Mouse (Mus musculus) embryonic facial prominence, embryonic 12.5 days (tissue): ENCODE measurements around the gene Rem1. TPM values are rescaled to one million over a fixed set of nuclear protein-coding genes. Genes with fewer than 3 reads are reported as not detected.

ENCODE experiments used
- ATAC-seq: fragments of 200-750 bp; cut with Nextera tagmentation; 2 replicates; pipeline ENCODE4 v1.8.0; 2017; ENCODE audit not compliant: insufficient number of reproducible peaks, insufficient read depth, low FRiP score, low TSS enrichment
- H3K27ac ChIP-seq: fragments of 300-500 bp; sonication (generic); 2 replicates; pipeline ENCODE4 v1.5.1; 2016; ENCODE audit warnings: mild to moderate bottlenecking
- H3K27me3 ChIP-seq: fragments of 300-500 bp; sonication (generic); 2 replicates; pipeline ENCODE4 v1.6.1; 2016; ENCODE audit warnings: mild to moderate bottlenecking, moderate library complexity
- H3K36me3 ChIP-seq: fragments of 300-500 bp; sonication (generic); 2 replicates; pipeline ENCODE4 v1.6.1; 2016; ENCODE audit warnings: mild to moderate bottlenecking
- H3K4me1 ChIP-seq: fragments of 300-500 bp; sonication (generic); 2 replicates; pipeline ENCODE4 v1.6.1; 2016
- H3K4me2 ChIP-seq: fragments of 300-500 bp; sonication (generic); replicated peaks from 2 replicates; pipeline ENCODE4 v1.6.1; 2016; ENCODE audit warnings: mild to moderate bottlenecking, moderate library complexity
- H3K4me3 ChIP-seq: fragments of 300-500 bp; sonication (generic); 2 replicates; pipeline ENCODE4 v1.5.1; 2016; ENCODE audit warnings: mild to moderate bottlenecking
- H3K9ac ChIP-seq: fragments of 300-500 bp; sonication (generic); 2 replicates; pipeline ENCODE4 v1.6.1; 2016; ENCODE audit warnings: mild to moderate bottlenecking, moderate library complexity
- H3K9me3 ChIP-seq: fragments of 300-500 bp; sonication (generic); 2 replicates; pipeline ENCODE4 v1.6.1; 2016; ENCODE audit warnings: mild to moderate bottlenecking, moderate library complexity
- WGBS: fragments of 180-500 bp; shearing (Covaris S2); methylation state at CpG from one replicate; pipeline ENCODE4 v1.1.7; 2016; 5-methylcytosine and 5-hydroxymethylcytosine counted together
- polyA plus RNA-seq: library from polyadenylated mRNA; unstranded; fragments of >200 nt; fragmentation: Nextera tagmentation; extraction: Ambion mirVana; gene quantifications from 2 replicates; pipeline ENCODE4 v1.2.1, GENCODE M21; 2016

Rem1 gene
- polyA plus RNA-seq, 1 experiment from 2014 or later: 1.1 TPM

DNA sequence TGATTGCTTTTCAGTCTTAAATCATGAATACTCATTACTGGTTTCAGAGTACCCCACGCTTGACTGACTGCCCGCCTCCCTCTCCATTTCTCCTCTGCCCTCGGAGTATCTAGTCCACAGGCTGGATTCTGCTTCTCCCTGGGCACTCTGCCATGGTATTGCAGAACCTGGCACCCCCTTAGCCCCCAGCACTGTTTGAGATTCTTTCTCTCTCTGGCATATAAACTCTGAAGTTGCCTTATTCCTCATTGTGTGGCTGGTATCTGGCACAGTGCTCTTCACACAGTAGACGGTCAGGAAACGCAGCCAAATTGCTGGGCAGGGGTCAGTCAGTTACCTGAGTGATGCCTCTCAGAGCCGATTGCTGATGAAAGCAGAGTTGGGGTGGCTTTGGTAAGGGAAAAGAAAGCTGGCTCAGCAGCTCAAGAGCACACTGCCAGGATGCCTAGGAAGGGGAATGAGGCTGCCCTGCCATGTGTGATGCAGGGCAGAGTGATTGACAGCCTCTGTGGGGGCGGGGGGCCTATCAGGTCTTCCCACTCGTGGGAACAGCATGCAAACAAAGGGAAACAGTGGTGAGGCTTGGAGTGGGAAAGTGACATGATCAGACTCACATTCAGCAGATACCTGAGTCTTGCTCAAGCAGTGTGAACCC lies 53.1 kb downstream of the Rem1 start:
- WGBS: 84% methylated on average over 8 of the region's 8 CpGs
- no peak overlapping the region for H3K4me2 ChIP-seq
- H3K4me3 ChIP-seq: no peak overlapping the region
- no peaks in the 10 kb centered on the region for H3K27me3 ChIP-seq
- H3K4me1 ChIP-seq: peaks cover 5% of the 10 kb centered on the region; the same call in 1 of the 2 replicates
- H3K9ac ChIP-seq: no peak overlapping the region
- ATAC-seq: no peak
- no peak overlapping the region for H3K27ac ChIP-seq
- H3K36me3 ChIP-seq: peaks cover 95% of the 10 kb centered on the region
- no peaks in the 10 kb centered on the region for H3K9me3 ChIP-seq

DNA sequence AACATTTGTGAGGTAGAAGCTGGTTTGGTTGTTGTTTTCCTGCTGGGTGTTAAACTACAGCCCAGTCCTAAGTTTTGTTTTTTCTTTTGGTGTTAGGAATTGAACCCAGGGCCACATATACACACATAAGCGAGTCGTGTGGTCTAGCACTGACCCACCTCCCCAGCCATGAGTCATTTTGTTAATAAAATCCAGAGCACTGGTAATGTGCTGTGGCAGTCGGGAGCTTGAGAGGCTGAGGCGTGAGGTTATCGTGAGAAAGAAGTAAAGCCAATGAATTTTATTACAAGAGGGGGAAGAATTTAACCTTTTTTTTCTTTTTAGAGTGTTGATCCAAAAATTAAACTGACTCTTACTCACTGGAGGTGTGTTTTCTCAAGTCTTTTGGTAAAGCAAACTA lies 56.3 kb downstream of the Rem1 start:
- ATAC-seq: no peak
- Histone ChIP-seq H3K9ac (no peak overlapping the region), H3K9me3 (peaks cover 11% of the 10 kb centered on the region; the same call in 1 of the 2 replicates), H3K4me2 (no peak overlapping the region), H3K27me3 (no peaks in the 10 kb centered on the region), H3K36me3 (peaks cover 96% of the 10 kb centered on the region), H3K4me1 (no peaks in the 10 kb centered on the region; the same call in 1 of the 2 replicates), H3K4me3 (no peak overlapping the region), H3K27ac (no peak overlapping the region)
- WGBS: 89% methylated on average over 5 of the region's 5 CpGs

Other genes with a start within 250 kb of the Rem1 start
- 16.9 and 18.1 TPM in 2 replicates for gene Sox12, start 228.9 kb upstream of the Rem1 start, polyA plus RNA-seq
- gene Zcchc3, start 211.9 kb upstream of the Rem1 start, polyA plus RNA-seq: 71.0 and 73.6 TPM in 2 replicates
- gene 6820408C15Rik, start 211.4 kb upstream of the Rem1 start, polyA plus RNA-seq: 0.27 and 0.31 TPM in 2 replicates
- gene Defb23, start 162.3 kb upstream of the Rem1 start, polyA plus RNA-seq: not detected in 2 replicates
- not detected in 2 replicates for gene Defb20, start 149.9 kb upstream of the Rem1 start, polyA plus RNA-seq
- not detected in 2 replicates for gene Defb22, start 136.8 kb upstream of the Rem1 start, polyA plus RNA-seq
- gene Defb26, start 115.3 kb upstream of the Rem1 start, polyA plus RNA-seq: not detected in 2 replicates
- not detected in 2 replicates for gene Defb28, start 108.7 kb upstream of the Rem1 start, polyA plus RNA-seq
- gene Defb29, start 86.9 kb upstream of the Rem1 start, polyA plus RNA-seq: not detected in 2 replicates
- gene Gm17416, start 57.6 kb upstream of the Rem1 start, polyA plus RNA-seq: not detected in 2 replicates
- gene Defb21, start 54.2 kb upstream of the Rem1 start, polyA plus RNA-seq: not detected in 2 replicates
- gene Defb19, start 46.6 kb upstream of the Rem1 start, polyA plus RNA-seq: not detected in 2 replicates
- gene Defb45, start 27.6 kb upstream of the Rem1 start, polyA plus RNA-seq: not detected in 2 replicates
- not detected in 2 replicates for gene Defb36, start 22.6 kb upstream of the Rem1 start, polyA plus RNA-seq
- gene Defb25, start 3.9 kb upstream of the Rem1 start, polyA plus RNA-seq: not detected in 2 replicates
- gene H13, start 42.5 kb downstream of the Rem1 start, polyA plus RNA-seq: 129 and 131 TPM in 2 replicates
- gene Mcts2, start 60.1 kb downstream of the Rem1 start, polyA plus RNA-seq: 36.4 and 38.9 TPM in 2 replicates
- gene Id1, start 109.3 kb downstream of the Rem1 start, polyA plus RNA-seq: 168 and 170 TPM in 2 replicates
- 14.3 and 14.5 TPM in 2 replicates for gene Cox4i2, start 127.2 kb downstream of the Rem1 start, polyA plus RNA-seq
- gene Bcl2l1, start 204.8 kb downstream of the Rem1 start, polyA plus RNA-seq: 104 and 105 TPM in 2 replicates
- 92.4 and 106 TPM in 2 replicates for gene Tpx2, start 221.0 kb downstream of the Rem1 start, polyA plus RNA-seq